Mouse (Mus musculus): ENCODE results near the gene Pced1b.

DNA sequence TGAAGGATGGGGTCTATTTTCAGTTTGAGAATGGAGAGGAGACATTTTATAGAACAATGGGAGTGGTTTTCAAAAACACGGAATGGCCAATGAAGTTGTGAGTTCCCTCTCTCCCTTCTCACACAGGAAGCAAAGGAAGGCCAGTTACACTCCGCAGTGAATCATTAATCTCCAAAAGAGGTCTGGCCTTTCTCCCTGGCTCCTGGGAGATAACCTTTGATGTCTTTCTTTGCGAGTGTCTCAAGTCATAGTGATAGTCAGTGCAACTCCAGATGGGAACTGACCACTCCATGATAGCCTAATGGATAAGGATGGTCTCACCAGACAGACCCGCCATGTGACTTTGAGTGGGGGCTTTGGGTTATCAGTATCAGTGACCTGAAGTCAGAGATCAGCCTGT, 185.3 kb downstream of the Pced1b start:
- no peak for TF ChIP-seq CTCF (IDR thresholded peaks at IDR 0.05)
- TF ChIP-seq POLR2A (IDR thresholded peaks at IDR 0.05; ENCODE audit: insufficient read depth, low read depth, low read length): no peak
- TF ChIP-seq EP300 (IDR thresholded peaks at IDR 0.05; ENCODE audit: insufficient read depth, low read depth, low read length): no peak

Data from heart, adult 2 months (tissue).